Mouse (Mus musculus): ENCODE data around the gene Kpna2. TPM values are rescaled to one million over a fixed set of nuclear protein-coding genes. Genes with fewer than 3 reads are reported as not detected.

The Kpna2 gene
- polyA plus RNA-seq, 1 experiment from 2014 or later, result 250 TPM

DNA sequence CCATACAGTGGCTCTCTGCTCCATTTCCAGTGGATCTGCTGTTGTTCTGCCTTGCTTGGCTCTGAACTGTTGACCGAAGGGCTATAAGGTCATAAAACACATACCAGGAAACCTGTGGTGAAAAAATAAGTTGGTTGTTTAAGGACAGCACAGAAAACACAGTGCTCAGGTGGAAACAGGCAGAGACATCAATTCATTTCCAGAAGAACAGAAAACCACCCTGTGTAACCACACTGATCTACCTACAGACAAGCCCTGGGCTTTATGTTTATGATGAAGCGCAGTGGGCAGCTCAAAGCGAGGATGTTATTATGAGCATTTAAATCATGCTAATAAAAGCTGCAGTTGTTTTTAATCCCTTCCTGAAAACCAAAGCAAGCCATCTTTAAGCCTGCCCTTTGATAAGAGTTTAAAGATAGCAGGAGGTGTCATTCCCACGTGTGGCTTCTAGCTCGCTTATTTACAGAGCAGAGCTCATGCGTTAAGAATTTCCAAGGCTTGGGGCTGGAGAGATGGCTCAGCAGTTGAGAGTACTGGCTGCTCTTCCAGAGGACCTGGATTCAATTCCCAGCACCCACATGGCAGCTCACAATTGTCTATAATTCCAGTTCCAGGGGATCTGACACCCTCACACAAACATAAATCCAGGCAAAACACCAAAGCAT, 40.8 kb downstream of the Kpna2 start:
- H3K9me3 ChIP-seq (replicated peaks), result no peaks in the 10 kb centered on the region
- WGBS (ENCODE audit: insufficient replicate concordance), result 65% methylated on average over 6 of the region's 6 CpGs
- H3K4me3 ChIP-seq (replicated peaks), result no peak overlapping the region
- no peaks in the 10 kb centered on the region for H3K36me3 ChIP-seq (replicated peaks)
- H3K4me1 ChIP-seq (replicated peaks), result peaks cover 30% of the 10 kb centered on the region
- H3K27me3 ChIP-seq, result no peaks in the 10 kb centered on the region
- H3K4me2 ChIP-seq, result no peak overlapping the region
- H3K9ac ChIP-seq, result no peak overlapping the region
- no peak for ATAC-seq (ENCODE audit: insufficient read depth)
- no peak overlapping the region for H3K27ac ChIP-seq (replicated peaks)

DNA sequence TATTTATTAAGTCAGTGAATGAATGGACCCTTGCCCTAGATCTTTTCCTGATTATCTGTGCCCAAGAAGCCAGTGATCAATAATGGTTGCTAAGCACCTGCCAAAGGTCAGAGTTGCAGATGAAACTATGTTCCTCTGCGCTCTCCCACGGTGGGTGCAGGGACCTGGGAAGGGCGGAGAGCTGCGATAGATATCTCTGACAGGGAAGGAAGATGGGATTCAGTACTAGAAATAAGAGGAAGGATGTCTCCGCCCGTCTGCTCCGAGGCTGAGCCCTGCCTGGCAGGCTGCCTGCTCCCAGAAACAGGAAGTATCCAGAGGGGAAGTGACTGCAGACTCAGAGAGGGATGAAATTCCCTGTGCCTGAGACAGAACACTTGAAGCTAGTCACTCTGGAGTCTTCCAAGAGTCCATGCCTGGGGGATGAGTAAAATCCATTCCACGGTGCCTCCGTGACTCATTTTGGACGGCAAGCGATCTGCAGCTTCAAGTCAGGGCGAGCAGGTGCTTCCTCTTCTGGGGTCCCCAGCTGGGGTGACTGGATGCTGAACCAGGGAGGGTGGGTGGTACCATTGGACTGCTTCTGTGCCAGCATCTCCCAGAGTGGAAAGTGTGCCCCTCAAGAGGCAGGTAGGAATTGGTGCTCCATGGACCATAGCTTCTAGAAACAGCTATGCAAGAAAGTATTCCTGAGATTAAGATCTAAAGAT, 41.9 kb downstream of the Kpna2 start:
- WGBS (ENCODE audit: insufficient replicate concordance), result 15% methylated on average over 12 of the region's 12 CpGs
- H3K27ac ChIP-seq (replicated peaks), result no peak overlapping the region
- no peak overlapping the region for H3K9ac ChIP-seq
- ATAC-seq (ENCODE audit: insufficient read depth), result no peak
- H3K27me3 ChIP-seq, result no peaks in the 10 kb centered on the region
- peak overlapping the region; percentile 26; the same call in 1 of the 2 replicates for H3K4me2 ChIP-seq
- no peaks in the 10 kb centered on the region for H3K9me3 ChIP-seq (replicated peaks)
- H3K36me3 ChIP-seq (replicated peaks), result no peaks in the 10 kb centered on the region
- H3K4me3 ChIP-seq (replicated peaks), result no peak overlapping the region
- peaks cover 29% of the 10 kb centered on the region for H3K4me1 ChIP-seq (replicated peaks)

DNA sequence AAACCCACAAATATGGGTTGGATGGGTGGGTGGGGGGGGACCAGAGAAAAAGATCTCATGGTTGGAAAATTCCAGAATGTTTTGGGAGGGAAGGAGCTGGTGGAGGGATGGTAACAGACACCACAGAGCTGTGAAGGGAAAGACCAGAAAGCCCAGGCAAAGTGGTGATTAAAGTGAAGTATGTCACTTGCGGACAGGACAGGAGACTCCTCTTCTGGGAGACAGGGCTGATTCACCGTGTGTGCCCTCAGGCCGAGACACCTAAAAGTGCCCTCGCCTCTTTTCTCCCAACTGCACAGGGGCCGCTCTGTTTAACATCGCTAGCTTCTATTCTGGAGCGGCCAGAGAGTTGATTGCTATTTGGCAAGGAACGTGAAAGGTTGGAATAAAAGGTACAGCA, 44.8 kb downstream of the Kpna2 start:
- 66% methylated on average over 8 of the region's 8 CpGs for WGBS (ENCODE audit: insufficient replicate concordance)
- H3K36me3 ChIP-seq (replicated peaks), result no peaks in the 10 kb centered on the region
- no peak for ATAC-seq (ENCODE audit: insufficient read depth)
- no peaks in the 10 kb centered on the region for H3K27me3 ChIP-seq
- no peaks in the 10 kb centered on the region for H3K9me3 ChIP-seq (replicated peaks)
- no peak overlapping the region for H3K4me3 ChIP-seq (replicated peaks)
- H3K4me1 ChIP-seq (replicated peaks), result peaks cover 15% of the 10 kb centered on the region
- H3K27ac ChIP-seq (replicated peaks), result no peak overlapping the region
- no peak overlapping the region for H3K4me2 ChIP-seq
- no peak overlapping the region; the same call in 1 of the 2 replicates for H3K9ac ChIP-seq

DNA sequence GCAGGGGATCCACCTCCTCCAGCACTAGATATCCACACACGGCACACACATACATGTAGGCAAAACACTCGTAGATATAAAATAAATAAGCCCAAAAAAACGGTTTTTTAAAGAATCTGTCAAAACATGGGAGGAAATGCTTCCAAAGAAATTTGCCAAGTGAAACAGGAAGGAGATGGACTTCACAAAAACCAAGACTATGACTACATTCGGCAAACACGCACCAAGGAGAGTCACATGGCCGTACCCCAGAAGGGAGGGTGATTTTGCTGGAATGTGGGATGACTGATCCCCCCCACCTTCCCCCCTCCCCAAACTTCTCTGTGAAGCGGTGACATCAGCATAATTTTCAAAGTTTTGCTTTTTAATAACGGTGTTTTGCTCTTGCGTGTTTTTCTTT, 45.2 kb downstream of the Kpna2 start:
- H3K27ac ChIP-seq (replicated peaks), result no peak overlapping the region
- H3K9me3 ChIP-seq (replicated peaks), result no peaks in the 10 kb centered on the region
- WGBS (ENCODE audit: insufficient replicate concordance), result 63% methylated on average over 9 of the region's 9 CpGs
- H3K27me3 ChIP-seq, result no peaks in the 10 kb centered on the region
- no peaks in the 10 kb centered on the region for H3K36me3 ChIP-seq (replicated peaks)
- no peak overlapping the region for H3K4me3 ChIP-seq (replicated peaks)
- ATAC-seq (ENCODE audit: insufficient read depth), result no peak
- H3K4me2 ChIP-seq, result no peak overlapping the region
- peaks cover 15% of the 10 kb centered on the region for H3K4me1 ChIP-seq (replicated peaks)
- H3K9ac ChIP-seq, result no peak overlapping the region

Other genes with a start within 250 kb of the Kpna2 start
- 7.0 and 7.8 TPM in 2 replicates for gene Pecam1, start 248.9 kb downstream of the Kpna2 start, polyA plus RNA-seq (2015; fragmentation: Nextera tagmentation; extraction: Ambion mirVana)
- gene Milr1, start 248.3 kb downstream of the Kpna2 start, polyA plus RNA-seq (2015; fragmentation: Nextera tagmentation; extraction: Ambion mirVana), result 2.8 and 3.2 TPM in 2 replicates
- 3.8 and 4.7 TPM in 2 replicates for gene Polg2, start 220.0 kb downstream of the Kpna2 start, polyA plus RNA-seq (2015; fragmentation: Nextera tagmentation; extraction: Ambion mirVana)
- 114 and 115 TPM in 2 replicates for gene Ddx5, start 210.4 kb downstream of the Kpna2 start, polyA plus RNA-seq (2015; fragmentation: Nextera tagmentation; extraction: Ambion mirVana)
- 7.8 and 9.1 TPM in 2 replicates for gene Cep95, start 210.3 kb downstream of the Kpna2 start, polyA plus RNA-seq (2015; fragmentation: Nextera tagmentation; extraction: Ambion mirVana)
- 2.7 and 3.2 TPM in 2 replicates for gene Smurf2, start 78.8 kb downstream of the Kpna2 start, polyA plus RNA-seq (2015; fragmentation: Nextera tagmentation; extraction: Ambion mirVana)
- 4.5 and 5.6 TPM in 2 replicates for gene 1810010H24Rik, start 26.1 kb upstream of the Kpna2 start, polyA plus RNA-seq (2015; fragmentation: Nextera tagmentation; extraction: Ambion mirVana)
- 7.8 and 8.4 TPM in 2 replicates for gene Bptf, start 132.6 kb upstream of the Kpna2 start, polyA plus RNA-seq (2015; fragmentation: Nextera tagmentation; extraction: Ambion mirVana)
- gene Nol11, start 189.8 kb upstream of the Kpna2 start, polyA plus RNA-seq (2015; fragmentation: Nextera tagmentation; extraction: Ambion mirVana), result 19.4 and 24.7 TPM in 2 replicates

Measured in liver, embryonic 15.5 days (tissue).